Mouse (Mus musculus): ENCODE data around the gene Gapdhs.

DNA sequence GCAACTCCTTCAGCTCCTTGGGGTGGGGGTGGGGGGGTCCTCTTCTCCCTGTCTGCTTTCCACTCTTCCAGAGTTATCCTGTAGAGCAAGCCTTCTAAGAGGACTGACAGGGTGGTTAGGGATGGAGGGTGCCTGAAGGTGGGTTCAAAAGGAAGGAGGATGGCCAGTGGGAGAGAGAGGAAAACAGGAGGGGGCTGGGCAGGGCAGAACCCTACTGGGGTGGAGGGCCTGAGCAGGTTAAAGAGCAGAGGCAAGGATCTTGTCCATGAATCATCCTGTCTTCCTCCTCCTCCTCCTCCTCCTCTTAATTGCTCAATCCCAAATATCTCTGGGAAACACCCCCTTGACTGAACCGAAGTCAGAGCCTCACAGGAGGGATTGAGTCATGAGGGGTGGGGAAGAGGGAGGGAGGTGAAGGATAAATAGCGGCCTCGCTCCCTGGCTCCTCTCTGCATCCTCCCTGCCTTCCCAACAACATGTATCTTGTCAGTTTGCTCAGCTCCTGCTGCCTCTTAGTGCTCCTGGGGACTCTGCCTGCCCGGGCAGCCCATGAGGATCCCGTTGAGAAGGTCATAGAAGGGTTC, 7.7 kb upstream of the Gapdhs start, which contains the start of gene Sbsn:
- TF ChIP-seq CTCF (IDR thresholded peaks at IDR 0.05; ENCODE audit: low read depth) (no peak), EP300 (IDR thresholded peaks at IDR 0.05; ENCODE audit: low read depth) (no peak)
